In the genomic region with DNA sequence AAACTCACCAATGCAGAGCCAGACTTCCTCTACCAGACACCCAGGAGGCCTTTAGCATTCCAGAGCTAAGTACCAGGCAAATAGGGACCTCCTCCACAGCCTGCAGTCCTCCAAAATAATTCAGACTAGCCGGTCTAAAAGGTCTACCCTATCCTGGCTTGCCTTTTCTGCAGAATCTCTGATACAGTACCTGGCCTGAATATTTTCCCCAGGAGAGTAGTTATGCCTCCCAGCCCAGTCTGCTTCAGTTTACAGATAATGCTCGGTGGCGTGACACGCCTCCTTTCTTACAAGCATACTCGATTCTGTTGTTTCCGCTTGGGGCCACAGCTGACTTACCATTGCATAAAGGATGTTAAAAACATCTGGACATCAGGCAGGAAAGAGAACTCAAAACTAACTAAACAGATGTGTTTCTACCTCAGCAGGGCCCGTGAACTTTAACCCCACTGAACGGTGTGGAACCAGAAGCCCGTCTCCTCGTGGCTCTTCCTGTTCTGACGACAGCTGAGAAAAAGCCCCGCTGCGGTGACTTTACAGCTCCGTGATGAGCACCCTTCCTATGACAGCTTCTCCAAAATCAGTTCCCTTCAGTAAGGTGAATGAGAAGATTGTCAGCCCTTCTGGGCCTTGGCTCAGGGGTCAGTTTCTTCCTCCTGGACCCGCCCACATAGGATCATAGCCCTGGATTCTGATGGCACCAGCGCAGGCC, we compare ENCODE assay signal across 8 mouse cellular contexts. TPM values are rescaled to one million over a fixed set of nuclear protein-coding genes. Genes with fewer than 3 reads are reported as not detected.
DNase-seq lines count a peak whose midpoint lies in the region; ATAC-seq and TF ChIP-seq lines count a peak whose summit lies in the region.

No protein-coding gene starts in this region.

- 40% methylated on average over 16 of the region's 16 CpGs for WGBS in embryonic facial prominence, embryonic 10.5 days
- 14% methylated on average over 16 of the region's 16 CpGs for WGBS in liver, postnatal 0 days (ENCODE audit: insufficient replicate concordance)

- peak overlapping the region; percentile 34 for H3K4me2 ChIP-seq in liver, postnatal 0 days (ENCODE audit: low read depth, low read length)

- peak; percentile 36 to 59; a peak in 3 of 4 replicates for ATAC-seq in hematopoietic stem cell, adult 5-6 weeks (replicated peaks in 1 of 2; ENCODE audit: insufficient read depth in 1 of 2, low FRiP score in 2 of 2, low TSS enrichment in 1 of 2, low read depth in 1 of 2, poor library complexity in 2 of 2, severe bottlenecking in 2 of 2)
- peak; percentile 47 for ATAC-seq in liver, postnatal 0 days

- H3K36me3 ChIP-seq in embryonic facial prominence, embryonic 10.5 days (replicated peaks), result peaks cover 10% of the 10 kb centered on the region; the same call in 1 of the 2 replicates
- no peaks in the 10 kb centered on the region for H3K36me3 ChIP-seq in liver, postnatal 0 days (replicated peaks; ENCODE audit: insufficient read depth, low read length)

- TF ChIP-seq EP300 in liver, postnatal 0 days (IDR thresholded peaks at IDR 0.05; ENCODE audit: low read depth), result no peak

- H3K4me3 ChIP-seq in embryonic facial prominence, embryonic 10.5 days, result peak overlapping the region; percentile 23; the same call in 1 of the 2 replicates
- no peak overlapping the region for H3K4me3 ChIP-seq in liver, postnatal 0 days (ENCODE audit: low read depth, low read length)

- H3K27me3 ChIP-seq in embryonic facial prominence, embryonic 10.5 days (replicated peaks; ENCODE audit: low read depth, poor library complexity, severe bottlenecking), result no peaks in the 10 kb centered on the region
- no peaks in the 10 kb centered on the region for H3K27me3 ChIP-seq in liver, postnatal 0 days (ENCODE audit: insufficient read depth, low read length)

- no peaks in the 10 kb centered on the region for H3K9me3 ChIP-seq in embryonic facial prominence, embryonic 10.5 days
- no peaks in the 10 kb centered on the region for H3K9me3 ChIP-seq in liver, postnatal 0 days (ENCODE audit: low read length)

- H3K27ac ChIP-seq in embryonic facial prominence, embryonic 10.5 days (replicated peaks), result peak overlapping the region; percentile 66
- peak overlapping the region; percentile 62 for H3K27ac ChIP-seq in liver, postnatal 0 days (ENCODE audit: low read depth)

- peak; percentile 51 to 60 for DNase-seq in CD8-positive naive resting alpha-beta T cell, adult 2 months (ENCODE audit: low read depth in 2 of 2, low spot score in 2 of 2)
- DNase-seq in embryonic facial prominence, embryonic 10.5 days (ENCODE audit: low spot score), result peak; percentile 61
- peak; percentile 43 for DNase-seq in liver, postnatal 0 days
- DNase-seq in thymus, postnatal 10 days (ENCODE audit: low spot score in 2 of 2), result peak; percentile 34 to 51
- no peak for DNase-seq in cerebellum, postnatal 36 days
- no peak for DNase-seq in cerebellum, adult 18-20 months
- no peak for DNase-seq in frontal cortex, adult 2 months (ENCODE audit: extremely low spot score in 1 of 2, low spot score in 1 of 2)

- no peak for TF ChIP-seq CTCF in liver, postnatal 0 days (IDR thresholded peaks at IDR 0.05; ENCODE audit: low read depth)

- peaks cover 63% of the 10 kb centered on the region for H3K4me1 ChIP-seq in embryonic facial prominence, embryonic 10.5 days
- H3K4me1 ChIP-seq in liver, postnatal 0 days (ENCODE audit: insufficient read depth), result peaks cover 24% of the 10 kb centered on the region

- H3K9ac ChIP-seq in liver, postnatal 0 days (replicated peaks), result 0 out of 2 replicates have a peak overlapping the region, but pooled peaks have one; percentile 13

RNA-seq across cellular contexts. Expression of a gene that starts 33.8 kb away (rescaled TPM):
- 12.0 and 12.7 TPM in 2 replicates for polyA plus RNA-seq in embryonic facial prominence, embryonic 10.5 days (2016; fragmentation: Nextera tagmentation; extraction: Ambion mirVana)
- 18.8 and 24.3 TPM in 2 replicates for total RNA-seq in hematopoietic stem cell, adult 5-6 weeks (2017)
- 4.3 TPM in 2 replicates for polyA plus RNA-seq in liver, postnatal 0 days (2015; fragmentation: Nextera tagmentation; extraction: Ambion mirVana)
- 5.1 and 5.3 TPM in 2 replicates for polyA plus RNA-seq in frontal cortex, adult 2 months (2012; rRNA removed)

Comparison
In these comparisons a context has a peak if more than half of its experiments do, and no peak if none do; other contexts are left out.
1. DNase-seq: peak in CD8-positive naive resting alpha-beta T cell, adult 2 months (2 of 2), embryonic facial prominence, embryonic 10.5 days (single experiment), liver, postnatal 0 days (single experiment) and thymus, postnatal 10 days (2 of 2); none in cerebellum, postnatal 36 days (0 of 2), cerebellum, adult 18-20 months (0 of 2) and frontal cortex, adult 2 months (0 of 2).